16 mouse cellular contexts compared by ENCODE assay signal in the genomic region with DNA sequence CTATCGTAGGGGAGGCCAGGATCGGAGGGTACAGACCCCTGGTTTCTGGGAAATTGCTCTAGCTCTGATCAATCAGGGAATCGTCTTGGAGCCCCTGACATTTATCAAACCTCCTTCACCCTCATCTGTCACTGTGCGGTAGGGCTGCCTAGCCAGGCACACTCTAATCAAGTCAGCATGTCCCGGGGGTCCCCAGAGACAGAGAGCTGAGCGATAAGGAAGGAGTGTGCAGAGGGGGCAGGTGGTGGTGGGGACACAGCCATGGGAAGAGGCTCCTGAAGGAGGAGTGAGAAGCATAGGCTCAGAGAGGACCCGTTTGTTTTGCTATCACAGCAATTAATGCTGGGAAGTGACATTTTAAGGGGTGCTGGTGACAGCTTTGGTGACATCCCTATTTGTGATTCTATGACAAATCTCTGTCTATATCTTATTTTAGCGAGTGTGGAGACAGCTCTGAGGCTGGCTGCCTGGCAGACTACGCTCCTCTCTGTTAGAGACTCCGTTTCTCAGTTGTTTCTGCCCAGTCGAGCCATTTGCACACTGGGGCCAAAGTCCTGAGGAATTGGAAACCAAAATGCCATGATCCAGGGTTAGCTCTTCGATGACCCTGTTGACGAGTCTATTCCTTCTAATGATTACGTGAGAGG.
DNase-seq lines count a peak whose midpoint lies in the region; ATAC-seq lines count a peak whose summit lies in the region.
"Had no signal": no experiment of that assay in that cellular context is flagged by ENCODE, and none has a peak within 500 bp of the region (broad histone marks: within the 10 kb centered on the region; RNA-seq: fewer than 3 reads in every experiment).

No protein-coding gene starts in this region.

- ATAC-seq in forebrain, embryonic 15.5 days (replicated peaks), result 0 out of 2 replicates have a peak, but pooled peaks have one; percentile 46
- no peak for ATAC-seq in forebrain, embryonic 11.5 days (replicated peaks; ENCODE audit: low FRiP score)
- peak; percentile 65 for ATAC-seq in hindbrain, embryonic 14.5 days (ENCODE audit: low FRiP score)
- ATAC-seq in midbrain, embryonic 16.5 days, result peak; percentile 82
- no peak for ATAC-seq in kidney, embryonic 14.5 days (ENCODE audit: low FRiP score, low TSS enrichment)
- ATAC-seq: intestine, embryonic 16.5 days had no signal

- H3K36me3 ChIP-seq in forebrain, embryonic 15.5 days, result no peaks in the 10 kb centered on the region
- H3K36me3 ChIP-seq in forebrain, embryonic 11.5 days (ENCODE audit: control insufficient read depth, insufficient read depth, low read length), result no peaks in the 10 kb centered on the region
- H3K36me3 ChIP-seq in hindbrain, embryonic 14.5 days (replicated peaks; ENCODE audit: control insufficient read depth, insufficient read depth), result no peaks in the 10 kb centered on the region
- H3K36me3 ChIP-seq in midbrain, embryonic 16.5 days (ENCODE audit: control insufficient read depth, insufficient read depth, low read length), result no peaks in the 10 kb centered on the region
- H3K36me3 ChIP-seq in kidney, embryonic 14.5 days (ENCODE audit: control insufficient read depth, insufficient read depth, low read length), result no peaks in the 10 kb centered on the region
- H3K36me3 ChIP-seq: embryonic facial prominence, embryonic 13.5 days; liver, embryonic 15.5 days had no signal

- H3K9me3 ChIP-seq in forebrain, embryonic 15.5 days, result no peaks in the 10 kb centered on the region
- no peaks in the 10 kb centered on the region for H3K9me3 ChIP-seq in forebrain, embryonic 11.5 days (ENCODE audit: control insufficient read depth, low read length)
- no peaks in the 10 kb centered on the region for H3K9me3 ChIP-seq in hindbrain, embryonic 14.5 days (ENCODE audit: control insufficient read depth, low read length)
- no peaks in the 10 kb centered on the region for H3K9me3 ChIP-seq in midbrain, embryonic 16.5 days (replicated peaks; ENCODE audit: control insufficient read depth, low read length, poor library complexity, severe bottlenecking)
- H3K9me3 ChIP-seq in kidney, embryonic 14.5 days (ENCODE audit: control insufficient read depth, low read length), result no peaks in the 10 kb centered on the region
- H3K9me3 ChIP-seq: embryonic facial prominence, embryonic 13.5 days; liver, embryonic 15.5 days had no signal

- no peak overlapping the region for H3K4me2 ChIP-seq in forebrain, embryonic 15.5 days (replicated peaks)
- no peak overlapping the region for H3K4me2 ChIP-seq in forebrain, embryonic 11.5 days (ENCODE audit: low read depth, low read length, severe bottlenecking)
- H3K4me2 ChIP-seq in hindbrain, embryonic 14.5 days (replicated peaks), result no peak overlapping the region
- H3K4me2 ChIP-seq in midbrain, embryonic 16.5 days (ENCODE audit: low read length), result no peak overlapping the region
- no peak overlapping the region for H3K4me2 ChIP-seq in kidney, embryonic 14.5 days (replicated peaks; ENCODE audit: low read depth, low read length)
- H3K4me2 ChIP-seq: embryonic facial prominence, embryonic 13.5 days; liver, embryonic 15.5 days had no signal

- H3K4me1 ChIP-seq in forebrain, embryonic 15.5 days, result 0 out of 2 replicates have a peak, but pooled peaks cover 2% of the 10 kb centered on the region
- H3K4me1 ChIP-seq in forebrain, embryonic 11.5 days (replicated peaks; ENCODE audit: control insufficient read depth, insufficient read depth, low read length), result no peaks in the 10 kb centered on the region
- no peaks in the 10 kb centered on the region; the same call in 1 of the 2 replicates for H3K4me1 ChIP-seq in hindbrain, embryonic 14.5 days (replicated peaks; ENCODE audit: control insufficient read depth, insufficient read depth, low read length)
- H3K4me1 ChIP-seq in midbrain, embryonic 16.5 days (ENCODE audit: control insufficient read depth, insufficient read depth, low read length), result 0 out of 2 replicates have a peak, but pooled peaks cover 4% of the 10 kb centered on the region
- H3K4me1 ChIP-seq in kidney, embryonic 14.5 days (ENCODE audit: control insufficient read depth, insufficient read depth, low read length), result no peaks in the 10 kb centered on the region
- H3K4me1 ChIP-seq: embryonic facial prominence, embryonic 13.5 days; liver, embryonic 15.5 days had no signal

- DNase-seq in forebrain, embryonic 11.5 days (ENCODE audit: low spot score), result no peak
- peak; percentile 35 for DNase-seq in embryo, embryonic 11 days
- DNase-seq in hindbrain, embryonic 14.5 days (ENCODE audit: low spot score), result no peak
- DNase-seq in urinary bladder, adult 2 months (ENCODE audit: low spot score), result no peak
- DNase-seq in spleen, postnatal 36 days (ENCODE audit: low spot score in 2 of 2), result no peak
- DNase-seq: cerebellum, adult 9-10 months; kidney, postnatal 36 days; left cerebral cortex, postnatal 4 days had no signal

- no peak overlapping the region for H3K4me3 ChIP-seq in forebrain, embryonic 15.5 days
- H3K4me3 ChIP-seq in forebrain, embryonic 11.5 days (ENCODE audit: low read depth, low read length), result no peak overlapping the region
- no peak overlapping the region for H3K4me3 ChIP-seq in hindbrain, embryonic 14.5 days (replicated peaks; ENCODE audit: low read length)
- H3K4me3 ChIP-seq in midbrain, embryonic 16.5 days (ENCODE audit: low read depth, low read length), result no peak overlapping the region
- H3K4me3 ChIP-seq in kidney, embryonic 14.5 days (ENCODE audit: low read length), result no peak overlapping the region
- H3K4me3 ChIP-seq: embryonic facial prominence, embryonic 13.5 days; liver, embryonic 15.5 days; myocyte had no signal

- no peaks in the 10 kb centered on the region for H3K27me3 ChIP-seq in forebrain, embryonic 15.5 days
- no peaks in the 10 kb centered on the region for H3K27me3 ChIP-seq in forebrain, embryonic 11.5 days (ENCODE audit: control insufficient read depth, insufficient read depth, low read length)
- H3K27me3 ChIP-seq in hindbrain, embryonic 14.5 days (ENCODE audit: control insufficient read depth, insufficient read depth, low read length), result no peaks in the 10 kb centered on the region
- no peaks in the 10 kb centered on the region for H3K27me3 ChIP-seq in midbrain, embryonic 16.5 days (ENCODE audit: control insufficient read depth, insufficient read depth, low read depth, low read length)
- H3K27me3 ChIP-seq in kidney, embryonic 14.5 days (ENCODE audit: control insufficient read depth, insufficient read depth, low read length), result no peaks in the 10 kb centered on the region
- H3K27me3 ChIP-seq: embryonic facial prominence, embryonic 13.5 days; liver, embryonic 15.5 days had no signal

- no peak overlapping the region for H3K9ac ChIP-seq in forebrain, embryonic 15.5 days (replicated peaks)
- no peak overlapping the region for H3K9ac ChIP-seq in forebrain, embryonic 11.5 days (ENCODE audit: low read length)
- H3K9ac ChIP-seq in hindbrain, embryonic 14.5 days, result no peak overlapping the region
- H3K9ac ChIP-seq in midbrain, embryonic 16.5 days (ENCODE audit: low read depth, low read length), result 0 out of 2 replicates have a peak overlapping the region, but pooled peaks have one; percentile 20
- H3K9ac ChIP-seq in kidney, embryonic 14.5 days (ENCODE audit: low read depth, low read length), result no peak overlapping the region
- H3K9ac ChIP-seq: embryonic facial prominence, embryonic 13.5 days; liver, embryonic 15.5 days had no signal

- H3K27ac ChIP-seq in forebrain, embryonic 15.5 days (replicated peaks), result no peak overlapping the region
- H3K27ac ChIP-seq in forebrain, embryonic 11.5 days (ENCODE audit: low read depth, low read length), result no peak overlapping the region
- H3K27ac ChIP-seq in hindbrain, embryonic 14.5 days, result no peak overlapping the region
- no peak overlapping the region for H3K27ac ChIP-seq in midbrain, embryonic 16.5 days (ENCODE audit: low read length)
- H3K27ac ChIP-seq in kidney, embryonic 14.5 days (ENCODE audit: low read depth, low read length), result no peak overlapping the region
- H3K27ac ChIP-seq: embryonic facial prominence, embryonic 13.5 days; liver, embryonic 15.5 days; stomach, postnatal 0 days had no signal

- WGBS in forebrain, embryonic 15.5 days, result 68% methylated on average over 14 of the region's 14 CpGs
- 72% methylated on average over 14 of the region's 14 CpGs for WGBS in forebrain, embryonic 11.5 days
- WGBS in hindbrain, embryonic 14.5 days, result 52% methylated on average over 14 of the region's 14 CpGs
- 60% methylated on average over 14 of the region's 14 CpGs for WGBS in midbrain, embryonic 16.5 days
- 53% methylated on average over 14 of the region's 14 CpGs for WGBS in kidney, embryonic 14.5 days

Comparison
In these comparisons a context has a peak if more than half of its experiments do, and no peak if none do; other contexts are left out.
1. ATAC-seq: peak in forebrain, embryonic 15.5 days (single experiment), hindbrain, embryonic 14.5 days (single experiment) and midbrain, embryonic 16.5 days (single experiment); none in forebrain, embryonic 11.5 days (single experiment) and kidney, embryonic 14.5 days (single experiment).